Mouse (Mus musculus): Measurements from ENCODE around the gene Got1.

The Got1 gene

DNA sequence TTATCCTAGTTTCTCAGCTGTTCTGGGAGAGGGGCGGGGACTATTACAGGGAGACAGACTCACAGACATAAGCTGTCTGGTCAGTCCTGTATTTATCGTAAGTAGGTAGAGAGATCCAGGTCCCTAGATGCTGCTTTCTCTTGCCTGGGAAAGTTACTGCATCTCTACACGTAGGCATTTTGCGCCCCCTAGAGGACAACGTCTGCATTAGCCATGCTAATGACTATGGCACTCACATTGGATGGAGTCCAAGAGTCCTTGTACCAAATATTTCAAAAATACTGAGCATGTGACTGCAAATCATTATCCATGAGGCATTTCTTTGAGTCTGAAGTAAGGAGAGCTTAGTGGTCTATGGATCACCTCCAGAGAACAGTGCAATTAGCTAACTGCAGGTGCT, 45.5 kb downstream of the Got1 start:
- DNase-seq, result peak; percentile 84

- DNase-seq, result no peak
Observed at GRCm38 (mm10) chr19:43477436-43477835, 47.0 kb downstream of the Got1 start.

- DNase-seq, result peak; percentile 18
Observed at GRCm38 (mm10) chr19:43476063-43476462, 48.3 kb downstream of the Got1 start.

DNA sequence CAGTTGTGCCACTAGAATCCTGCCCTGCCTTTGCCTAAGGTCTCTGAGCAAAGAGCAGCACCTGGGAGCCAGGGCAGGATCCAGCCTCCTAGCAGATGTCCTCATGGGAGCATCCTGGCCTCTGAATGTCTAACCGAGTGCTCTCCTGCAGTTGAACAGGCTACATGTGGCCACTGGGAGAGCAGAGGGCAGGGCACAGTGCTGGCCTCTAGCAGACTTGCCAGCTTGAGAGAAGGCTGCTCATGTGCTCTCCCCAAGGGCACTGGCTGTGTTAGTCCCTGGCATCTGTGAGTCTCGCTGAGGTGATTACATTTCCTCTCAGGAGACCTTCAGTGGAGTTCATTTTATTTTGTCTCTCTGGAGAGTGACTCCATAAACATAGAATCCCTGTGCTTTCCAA, 48.8 kb downstream of the Got1 start:
- peak; percentile 41 for DNase-seq

GRCm38 (mm10) chr19:43472781-43473180, 51.6 kb downstream of the Got1 start:
- no peak for DNase-seq

GRCm38 (mm10) chr19:43472331-43472730, 52.1 kb downstream of the Got1 start:
- no peak for DNase-seq

- DNase-seq, result no peak
Observed at GRCm38 (mm10) chr19:43469333-43469732, 55.1 kb downstream of the Got1 start.

- no peak for DNase-seq
Observed at GRCm38 (mm10) chr19:43467927-43468685, 56.3 kb downstream of the Got1 start.

DNA sequence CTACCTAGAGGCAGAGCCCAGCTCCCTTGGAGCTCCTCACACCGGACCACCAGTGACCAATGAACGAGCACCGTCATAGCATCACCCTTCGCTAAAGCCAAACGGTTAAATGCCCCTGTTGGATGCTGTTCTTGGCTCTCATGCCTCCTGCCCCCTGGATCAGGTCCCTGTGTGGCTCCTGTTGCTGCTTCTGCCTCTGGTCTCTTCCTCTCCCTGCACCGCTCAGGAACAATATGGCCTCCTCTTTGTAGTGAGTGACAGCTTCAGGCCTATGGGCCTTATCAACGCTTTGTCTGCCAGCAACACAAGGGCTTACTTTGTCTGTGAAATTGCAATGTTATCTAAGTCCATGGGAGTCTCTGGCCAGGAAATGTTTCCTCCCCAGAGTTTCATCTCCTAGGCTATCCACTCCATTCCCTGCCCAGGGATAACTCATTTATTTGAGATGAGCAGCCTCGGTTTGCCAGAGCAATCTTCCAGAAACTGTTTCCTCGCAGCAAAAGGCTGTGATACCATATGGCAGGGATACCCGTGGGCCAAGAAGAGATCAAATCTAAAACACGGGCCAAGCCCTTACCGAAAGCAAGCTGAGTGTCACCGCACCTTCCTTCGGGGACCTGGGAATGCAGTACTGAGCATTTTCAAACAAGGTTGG, 58.7 kb downstream of the Got1 start:
- no peak for DNase-seq

GRCm38 (mm10) chr19:43465076-43465475, 59.3 kb downstream of the Got1 start:
- DNase-seq, result no peak

DNA sequence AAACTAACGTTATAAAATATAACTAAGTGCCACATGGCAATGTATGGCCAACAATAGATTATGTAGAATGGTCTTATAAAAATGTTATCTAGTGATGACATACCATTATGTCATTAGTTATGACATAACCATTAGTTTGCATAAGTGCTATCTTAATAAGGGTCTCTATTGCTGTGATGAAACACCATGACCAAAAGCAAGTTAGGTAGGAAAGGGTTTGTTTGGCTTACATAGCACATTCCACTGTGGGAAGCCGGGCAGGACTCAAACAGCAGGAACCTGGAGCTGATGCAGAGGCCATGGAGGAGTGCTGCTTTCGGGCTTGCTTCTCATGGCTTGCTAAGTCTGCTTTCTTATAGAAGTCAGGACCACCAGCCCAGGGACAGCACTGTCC, 60.1 kb downstream of the Got1 start:
- DNase-seq, result no peak

- DNase-seq, result peak; percentile 39
Observed at GRCm38 (mm10) chr19:43463546-43464293, 60.7 kb downstream of the Got1 start.

GRCm38 (mm10) chr19:43462141-43462540, 62.3 kb downstream of the Got1 start:
- DNase-seq, result no peak

GRCm38 (mm10) chr19:43460481-43460880, 63.9 kb downstream of the Got1 start:
- DNase-seq, result no peak

DNA sequence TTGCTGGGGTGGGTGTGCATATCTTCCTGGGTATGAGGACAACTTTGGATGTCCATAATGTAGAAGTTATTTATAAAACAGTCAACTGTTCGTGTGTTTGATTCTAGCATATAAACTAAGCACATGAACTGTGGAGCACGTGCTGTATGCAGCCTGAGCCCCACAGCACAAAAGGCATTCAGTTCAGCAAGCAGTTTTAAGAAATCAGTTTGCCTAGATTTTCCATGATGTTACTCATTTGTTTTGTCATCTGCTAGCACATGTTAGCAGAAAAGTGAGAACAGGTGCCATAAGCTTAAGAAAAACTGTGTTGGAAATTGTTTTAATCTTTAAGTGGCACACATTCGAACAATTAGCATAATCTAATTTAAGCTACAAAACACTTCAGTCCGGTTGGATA, 64.5 kb downstream of the Got1 start:
- DNase-seq, result no peak

- no peak for DNase-seq
Observed at GRCm38 (mm10) chr19:43453025-43453424, 71.4 kb downstream of the Got1 start.

DNA sequence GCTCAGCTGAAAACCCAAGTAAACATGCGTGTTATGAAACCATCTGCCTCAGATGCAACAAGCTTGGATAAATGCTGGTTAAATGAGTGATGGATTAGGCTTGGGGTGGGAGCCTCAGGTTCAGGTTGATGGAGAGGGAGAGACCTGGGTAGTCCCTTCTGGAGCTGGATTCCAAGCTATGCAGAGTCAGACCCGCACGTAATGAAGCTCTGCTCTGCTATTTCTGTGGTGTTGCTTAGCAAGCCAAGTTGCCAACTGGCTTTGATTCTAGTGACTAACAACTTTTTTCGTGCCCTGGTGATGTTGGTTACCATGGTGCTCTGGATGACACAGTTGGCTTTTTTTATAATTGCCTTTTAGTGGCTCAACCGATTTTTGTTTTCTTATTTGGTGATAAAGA, 72.2 kb downstream of the Got1 start:
- DNase-seq, result no peak

- DNase-seq, result no peak
Observed at GRCm38 (mm10) chr19:43451563-43451962, 72.8 kb downstream of the Got1 start.
